Mouse (Mus musculus): ENCODE results near the gene Gas2l3. TPM values are rescaled to one million over a fixed set of nuclear protein-coding genes. Genes with fewer than 3 reads are reported as not detected.

Gas2l3 gene
- polyA plus RNA-seq, 1 experiment from 2014 or later, result 24.0 TPM

DNA sequence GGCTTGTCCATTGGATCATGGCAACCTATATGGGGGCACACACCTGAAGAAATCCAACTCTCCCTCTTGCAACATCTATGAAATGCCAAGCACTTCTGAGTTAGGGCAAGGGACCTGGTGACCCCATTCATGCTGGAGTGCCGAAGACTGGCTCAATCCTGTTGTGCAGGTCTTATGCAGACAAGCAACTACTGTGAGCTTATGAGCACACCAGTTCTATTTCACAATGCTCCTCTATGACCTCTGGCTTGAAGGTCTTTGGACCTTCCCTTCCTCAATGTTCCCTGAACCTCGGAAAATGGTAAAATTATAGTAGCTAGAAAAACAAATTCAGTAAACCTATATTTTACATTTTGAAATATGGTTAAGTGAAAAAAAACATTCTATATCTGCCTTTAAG, 25.8 kb downstream of the Gas2l3 start:
- no peak for ATAC-seq (ENCODE audit: insufficient number of reproducible peaks, insufficient read depth, low FRiP score, low read depth)
- Histone ChIP-seq H3K4me3 (ENCODE audit: control insufficient read depth in 1 of 2, insufficient read depth in 1 of 2, low read depth in 1 of 2, low read length in 2 of 2) (no peak overlapping the region), H3K27me3 (ENCODE audit: control insufficient read depth, insufficient read depth, low read length) (no peaks in the 10 kb centered on the region), H3K4me2 (ENCODE audit: low read length) (no peak overlapping the region), H3K9ac (ENCODE audit: low read length) (no peak overlapping the region), H3K27ac (replicated peaks in 1 of 2; ENCODE audit: control insufficient read depth in 1 of 2, insufficient read depth in 1 of 2, low read depth in 2 of 2, low read length in 2 of 2) (no peak overlapping the region), H3K36me3 (ENCODE audit: control insufficient read depth, insufficient read depth, low read length) (peaks cover 93% of the 10 kb centered on the region), H3K4me1 (ENCODE audit: control insufficient read depth in 2 of 2, insufficient read depth in 2 of 2, low read length in 2 of 2) (no peaks in the 10 kb centered on the region), H3K9me3 (ENCODE audit: control insufficient read depth, low read length) (no peaks in the 10 kb centered on the region)
- WGBS, result 98% methylated on average over 2 of the region's 2 CpGs

DNA sequence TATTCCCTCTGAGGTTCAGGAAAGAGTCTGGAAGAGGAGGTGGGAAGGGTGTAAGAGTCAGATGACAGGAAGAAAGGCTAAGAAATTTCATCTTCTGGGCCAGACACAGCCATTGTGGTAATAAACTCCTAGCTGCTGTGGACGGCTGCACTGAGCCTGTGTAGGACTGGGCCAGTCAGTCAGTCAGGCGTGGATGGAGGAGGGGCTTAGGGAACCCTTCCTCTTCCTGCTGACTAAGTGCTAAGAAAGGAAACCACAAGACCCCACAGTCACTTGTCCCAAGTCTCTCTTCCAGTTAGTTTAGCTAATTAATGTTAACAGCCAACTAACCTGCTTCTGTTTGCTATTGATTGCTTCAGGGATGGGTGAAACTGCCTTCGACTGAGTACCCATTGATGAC, 28.3 kb downstream of the Gas2l3 start:
- no peaks in the 10 kb centered on the region for H3K27me3 ChIP-seq (ENCODE audit: control insufficient read depth, insufficient read depth, low read length)
- H3K4me2 ChIP-seq (ENCODE audit: low read length), result no peak overlapping the region
- H3K9me3 ChIP-seq (ENCODE audit: control insufficient read depth, low read length), result no peaks in the 10 kb centered on the region
- no peak for ATAC-seq (ENCODE audit: insufficient number of reproducible peaks, insufficient read depth, low FRiP score, low read depth)
- no peak overlapping the region for H3K9ac ChIP-seq (ENCODE audit: low read length)
- WGBS, result 75% methylated on average over 3 of the region's 3 CpGs
- H3K27ac ChIP-seq (replicated peaks in 1 of 2; ENCODE audit: control insufficient read depth in 1 of 2, insufficient read depth in 1 of 2, low read depth in 2 of 2, low read length in 2 of 2), result no peak overlapping the region
- H3K4me1 ChIP-seq (ENCODE audit: control insufficient read depth in 2 of 2, insufficient read depth in 2 of 2, low read length in 2 of 2), result no peaks in the 10 kb centered on the region
- H3K4me3 ChIP-seq (ENCODE audit: control insufficient read depth in 1 of 2, insufficient read depth in 1 of 2, low read depth in 1 of 2, low read length in 2 of 2), result no peak overlapping the region
- H3K36me3 ChIP-seq (ENCODE audit: control insufficient read depth, insufficient read depth, low read length), result peaks cover 88% of the 10 kb centered on the region

DNA sequence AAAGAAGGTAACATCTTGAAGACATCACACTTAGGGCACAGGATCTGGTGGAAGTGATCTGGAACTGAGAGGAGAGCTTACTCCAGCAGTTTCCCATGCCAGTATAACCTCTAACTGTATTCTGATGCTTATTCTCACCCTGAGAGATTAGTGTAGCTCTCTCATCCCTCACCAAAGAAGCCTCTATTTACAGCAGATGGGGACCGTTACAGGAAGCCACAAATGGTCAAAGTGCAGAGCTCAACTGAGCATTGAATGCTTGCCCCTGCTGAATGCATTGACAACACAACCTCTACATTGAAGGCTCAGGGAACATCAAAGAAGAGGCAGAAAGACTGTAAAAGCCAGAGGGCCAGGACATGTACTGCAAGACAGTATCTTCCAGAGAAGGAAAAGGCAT, 36.2 kb downstream of the Gas2l3 start:
- no peak for ATAC-seq (ENCODE audit: insufficient number of reproducible peaks, insufficient read depth, low FRiP score, low read depth)
- Histone ChIP-seq H3K4me1 (ENCODE audit: control insufficient read depth in 2 of 2, insufficient read depth in 2 of 2, low read length in 2 of 2) (no peaks in the 10 kb centered on the region), H3K36me3 (ENCODE audit: control insufficient read depth, insufficient read depth, low read length) (peaks cover 23% of the 10 kb centered on the region), H3K4me2 (ENCODE audit: low read length) (no peak overlapping the region), H3K9me3 (ENCODE audit: control insufficient read depth, low read length) (no peaks in the 10 kb centered on the region), H3K27ac (replicated peaks in 1 of 2; ENCODE audit: control insufficient read depth in 1 of 2, insufficient read depth in 1 of 2, low read depth in 2 of 2, low read length in 2 of 2) (no peak overlapping the region), H3K27me3 (ENCODE audit: control insufficient read depth, insufficient read depth, low read length) (no peaks in the 10 kb centered on the region), H3K4me3 (ENCODE audit: control insufficient read depth in 1 of 2, insufficient read depth in 1 of 2, low read depth in 1 of 2, low read length in 2 of 2) (no peak overlapping the region), H3K9ac (ENCODE audit: low read length) (no peak overlapping the region)
- 44% methylated on average over 1 of the region's 1 CpGs for WGBS

DNA sequence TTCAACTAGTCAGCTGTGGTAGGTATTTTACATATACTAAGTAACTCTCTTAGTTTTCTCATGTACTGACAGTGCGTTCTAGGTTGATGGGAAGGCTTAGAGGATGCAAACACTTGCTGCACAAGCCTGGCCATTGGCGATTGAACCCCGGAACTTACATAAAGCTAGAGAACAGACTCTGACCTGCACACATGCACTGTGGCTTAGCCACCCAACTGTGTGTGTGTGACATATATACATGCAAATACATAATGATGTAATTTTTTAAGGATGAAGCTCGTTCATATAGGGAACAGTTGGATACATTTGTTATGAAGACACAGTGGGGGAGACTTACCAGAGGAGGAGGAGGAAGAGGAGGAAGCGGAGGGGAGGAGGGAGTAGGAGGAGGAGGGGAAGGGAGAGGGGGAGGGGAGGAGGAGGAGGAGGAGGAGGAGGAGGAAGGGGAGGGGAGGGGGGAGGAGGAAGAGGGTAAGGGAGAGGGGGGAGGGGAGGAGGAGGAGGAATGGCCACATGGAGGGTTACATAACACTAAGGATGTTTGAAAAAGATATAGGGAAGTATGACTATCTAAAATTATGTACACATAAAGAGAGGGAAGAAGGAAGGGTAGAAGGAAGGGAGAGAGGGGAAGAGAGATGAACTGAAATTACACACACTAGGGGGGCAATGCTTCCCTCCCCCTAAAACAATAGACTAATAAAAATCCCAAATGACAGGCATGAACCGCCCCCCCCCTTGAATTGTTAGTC, 36.9 kb downstream of the Gas2l3 start:
- no peak overlapping the region for H3K9ac ChIP-seq (ENCODE audit: low read length)
- H3K4me3 ChIP-seq (ENCODE audit: control insufficient read depth in 1 of 2, insufficient read depth in 1 of 2, low read depth in 1 of 2, low read length in 2 of 2), result no peak overlapping the region
- peaks cover 20% of the 10 kb centered on the region for H3K36me3 ChIP-seq (ENCODE audit: control insufficient read depth, insufficient read depth, low read length)
- ATAC-seq (ENCODE audit: insufficient number of reproducible peaks, insufficient read depth, low FRiP score, low read depth), result no peak
- H3K4me1 ChIP-seq (ENCODE audit: control insufficient read depth in 2 of 2, insufficient read depth in 2 of 2, low read length in 2 of 2), result no peaks in the 10 kb centered on the region
- no peaks in the 10 kb centered on the region for H3K27me3 ChIP-seq (ENCODE audit: control insufficient read depth, insufficient read depth, low read length)
- WGBS, result 78% methylated on average over 5 of the region's 6 CpGs
- H3K9me3 ChIP-seq (ENCODE audit: control insufficient read depth, low read length), result no peaks in the 10 kb centered on the region
- no peak overlapping the region for H3K27ac ChIP-seq (replicated peaks in 1 of 2; ENCODE audit: control insufficient read depth in 1 of 2, insufficient read depth in 1 of 2, low read depth in 2 of 2, low read length in 2 of 2)
- H3K4me2 ChIP-seq (ENCODE audit: low read length), result no peak overlapping the region

DNA sequence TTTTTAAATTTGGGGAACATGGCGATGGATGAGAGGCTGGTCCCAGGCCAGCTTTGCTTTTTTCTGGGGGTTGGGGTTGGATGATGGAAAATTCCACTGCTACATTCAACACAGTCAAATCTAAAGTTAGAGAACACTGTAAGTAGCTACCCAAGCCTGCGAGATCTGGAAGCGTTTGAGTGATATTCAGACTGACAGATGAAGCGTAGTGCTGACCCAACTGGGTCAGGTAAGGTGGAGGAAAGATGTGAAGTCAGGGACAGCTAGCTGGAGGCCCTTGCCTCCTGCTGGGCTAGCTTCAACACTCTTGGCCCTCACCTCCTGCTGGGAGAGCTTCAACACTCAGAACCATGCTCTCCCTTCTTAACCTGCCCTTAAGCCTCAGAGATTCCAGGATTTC, 38.8 kb downstream of the Gas2l3 start:
- Histone ChIP-seq H3K4me2 (ENCODE audit: low read length) (no peak overlapping the region), H3K27ac (replicated peaks in 1 of 2; ENCODE audit: control insufficient read depth in 1 of 2, insufficient read depth in 1 of 2, low read depth in 2 of 2, low read length in 2 of 2) (no peak overlapping the region), H3K27me3 (ENCODE audit: control insufficient read depth, insufficient read depth, low read length) (no peaks in the 10 kb centered on the region), H3K4me1 (ENCODE audit: control insufficient read depth in 2 of 2, insufficient read depth in 2 of 2, low read length in 2 of 2) (no peaks in the 10 kb centered on the region), H3K9me3 (ENCODE audit: control insufficient read depth, low read length) (peaks cover 9% of the 10 kb centered on the region), H3K4me3 (ENCODE audit: control insufficient read depth in 1 of 2, insufficient read depth in 1 of 2, low read depth in 1 of 2, low read length in 2 of 2) (no peak overlapping the region), H3K36me3 (ENCODE audit: control insufficient read depth, insufficient read depth, low read length) (peaks cover 3% of the 10 kb centered on the region; the same call in 1 of the 2 replicates), H3K9ac (ENCODE audit: low read length) (no peak overlapping the region)
- no peak for ATAC-seq (ENCODE audit: insufficient number of reproducible peaks, insufficient read depth, low FRiP score, low read depth)
- 65% methylated on average over 4 of the region's 4 CpGs for WGBS

DNA sequence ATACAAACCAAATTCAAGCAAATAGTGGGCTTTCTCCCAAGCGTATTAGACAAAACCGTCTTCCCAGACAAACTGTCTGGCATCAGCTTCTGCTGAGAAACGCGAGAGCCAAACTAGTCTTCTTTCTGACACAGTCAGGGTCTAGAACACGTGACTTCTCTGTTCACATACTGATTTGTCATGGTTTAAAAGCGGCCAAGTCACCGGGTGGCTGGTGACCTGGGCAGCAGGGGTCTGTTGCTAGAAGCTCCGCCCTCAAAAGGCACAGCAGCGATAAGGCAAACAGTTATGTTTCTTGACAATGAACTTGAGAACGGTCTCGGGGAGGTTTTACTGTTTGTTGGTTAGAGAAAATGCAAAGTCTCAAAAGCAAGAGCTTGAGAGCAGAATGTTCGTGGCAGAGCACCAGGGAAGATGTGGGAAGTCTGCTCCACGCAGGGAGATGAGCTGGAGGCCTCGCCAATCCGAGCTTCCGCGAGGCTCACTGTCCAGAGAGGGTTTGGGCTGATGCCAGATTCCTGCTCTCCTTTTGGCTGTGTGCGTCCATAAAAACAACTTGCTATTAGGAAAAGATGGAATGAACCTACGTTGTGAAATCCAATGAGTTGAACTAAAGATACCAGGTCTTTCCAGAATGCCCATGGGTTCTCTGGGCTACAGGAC, 43.0 kb downstream of the Gas2l3 start:
- Histone ChIP-seq H3K36me3 (ENCODE audit: control insufficient read depth, insufficient read depth, low read length) (no peaks in the 10 kb centered on the region), H3K9me3 (ENCODE audit: control insufficient read depth, low read length) (peaks cover 9% of the 10 kb centered on the region), H3K27me3 (ENCODE audit: control insufficient read depth, insufficient read depth, low read length) (no peaks in the 10 kb centered on the region), H3K4me3 (ENCODE audit: control insufficient read depth in 1 of 2, insufficient read depth in 1 of 2, low read depth in 1 of 2, low read length in 2 of 2) (no peak overlapping the region), H3K9ac (ENCODE audit: low read length) (no peak overlapping the region), H3K4me2 (ENCODE audit: low read length) (no peak overlapping the region), H3K27ac (replicated peaks in 1 of 2; ENCODE audit: control insufficient read depth in 1 of 2, insufficient read depth in 1 of 2, low read depth in 2 of 2, low read length in 2 of 2) (no peak overlapping the region), H3K4me1 (ENCODE audit: control insufficient read depth in 2 of 2, insufficient read depth in 2 of 2, low read length in 2 of 2) (peaks cover 0 to 2% of the 10 kb centered on the region in 2 experiments; a peak in 1 of 4 replicates)
- 82% methylated on average over 19 of the region's 19 CpGs for WGBS
- no peak for ATAC-seq (ENCODE audit: insufficient number of reproducible peaks, insufficient read depth, low FRiP score, low read depth)

DNA sequence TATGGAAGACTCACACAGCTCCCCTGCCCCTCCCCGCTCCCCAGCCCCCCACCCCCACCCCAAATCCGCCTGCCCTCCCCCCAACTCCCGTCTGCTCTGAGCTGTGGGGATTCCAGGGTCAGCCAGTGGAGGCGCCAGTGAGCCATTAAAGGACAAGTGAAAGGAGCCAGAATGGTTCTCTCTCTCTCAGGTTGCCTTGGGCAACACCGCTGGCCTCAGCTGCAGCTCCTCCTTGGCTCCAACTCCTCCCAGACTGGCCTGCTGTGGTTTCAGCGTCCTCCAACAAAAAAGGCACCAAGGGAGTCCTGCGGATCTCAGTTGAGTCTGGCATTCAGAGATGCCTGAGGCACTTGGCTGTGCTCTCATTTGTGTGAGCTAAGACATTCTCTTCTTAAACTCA, 47.9 kb downstream of the Gas2l3 start:
- Histone ChIP-seq H3K4me2 (ENCODE audit: low read length) (peak overlapping the region; percentile 39), H3K4me3 (ENCODE audit: control insufficient read depth in 1 of 2, insufficient read depth in 1 of 2, low read depth in 1 of 2, low read length in 2 of 2) (no peak overlapping the region), H3K27me3 (ENCODE audit: control insufficient read depth, insufficient read depth, low read length) (no peaks in the 10 kb centered on the region), H3K9me3 (ENCODE audit: control insufficient read depth, low read length) (peaks cover 8% of the 10 kb centered on the region), H3K36me3 (ENCODE audit: control insufficient read depth, insufficient read depth, low read length) (no peaks in the 10 kb centered on the region), H3K9ac (ENCODE audit: low read length) (no peak overlapping the region), H3K4me1 (ENCODE audit: control insufficient read depth in 2 of 2, insufficient read depth in 2 of 2, low read length in 2 of 2) (peaks cover 2 to 3% of the 10 kb centered on the region in 2 experiments; a peak in 2 of 4 replicates), H3K27ac (replicated peaks in 1 of 2; ENCODE audit: control insufficient read depth in 1 of 2, insufficient read depth in 1 of 2, low read depth in 2 of 2, low read length in 2 of 2) (no peak overlapping the region)
- WGBS, result 4% methylated on average over 7 of the region's 7 CpGs
- ATAC-seq (ENCODE audit: insufficient number of reproducible peaks, insufficient read depth, low FRiP score, low read depth), result no peak
